Mouse (Mus musculus) cerebellum, postnatal 4 days (tissue): Measurements from ENCODE around the gene Spag5.
A peak's percentile ranks its signal among the peaks of the same experiment; 100 is the strongest.
"Not testable (repeated sequence)": the region's sequence is repeated elsewhere in the genome, so short reads cannot be mapped to it uniquely, and the experiment has no call there.

ENCODE experiments used
- DNase-seq, 2 experiments: peaks; one replicate each; pipeline ENCODE4 v3.0.0; 2022; ENCODE audit warnings: low spot score in 2 of 2, mixed read lengths in 1 of 2

Gene Spag5

GRCm38 (mm10) chr11:78301357-78302084, at the start of gene Spag5:
TSS of gene Spag5 (plus strand) at chr11:78301529.
- peak; percentile 74 to 90 for DNase-seq

- no peak for DNase-seq
These were observed 44.7 kb upstream of the Spag5 start for GRCm38 (mm10) chr11:78256618-78257017.

GRCm38 (mm10) chr11:78260489-78261258, 40.7 kb upstream of the Spag5 start:
- DNase-seq: no peak

GRCm38 (mm10) chr11:78261380-78262352, 39.7 kb upstream of the Spag5 start, which contains the start of gene 2610507B11Rik:
TSS of gene 2610507B11Rik (plus strand) at chr11:78261752.
- peak; percentile 70 to 93 for DNase-seq

GRCm38 (mm10) chr11:78262550-78262949, 38.8 kb upstream of the Spag5 start:
- peak in 1 of 2 experiments; percentile 61 for DNase-seq

- no peak for DNase-seq
These were observed 35.8 kb upstream of the Spag5 start for GRCm38 (mm10) chr11:78265571-78265970.

- DNase-seq: no peak
These were observed 29.3 kb upstream of the Spag5 start for GRCm38 (mm10) chr11:78271986-78272385.

- no peak for DNase-seq
These were observed 25.7 kb upstream of the Spag5 start for GRCm38 (mm10) chr11:78275596-78275995.

- DNase-seq: not testable (repeated sequence)
These were observed 25.2 kb upstream of the Spag5 start for GRCm38 (mm10) chr11:78276169-78276568.

- DNase-seq: no peak
These were observed 22.5 kb upstream of the Spag5 start for GRCm38 (mm10) chr11:78278853-78279252.

- DNase-seq: no peak
These were observed 21.7 kb upstream of the Spag5 start for GRCm38 (mm10) chr11:78279586-78279985.

- no peak for DNase-seq
These were observed 12.1 kb upstream of the Spag5 start for GRCm38 (mm10) chr11:78289146-78289763.

GRCm38 (mm10) chr11:78290654-78291053, 10.7 kb upstream of the Spag5 start, which contains the start of gene BC030499:
TSS of gene BC030499 (plus strand) at chr11:78290841.
- no peak for DNase-seq

- no peak for DNase-seq
These were observed 6.7 kb upstream of the Spag5 start for GRCm38 (mm10) chr11:78294585-78294984.

GRCm38 (mm10) chr11:78300917-78301316, 412 bp upstream of the Spag5 start:
- no peak for DNase-seq

GRCm38 (mm10) chr11:78305272-78305671, 3.9 kb downstream of the Spag5 start:
- no peak for DNase-seq

GRCm38 (mm10) chr11:78310861-78311511, 9.7 kb downstream of the Spag5 start:
- no peak for DNase-seq

- no peak for DNase-seq
These were observed 12.3 kb downstream of the Spag5 start for GRCm38 (mm10) chr11:78313662-78314061.

- DNase-seq: no peak
These were observed 17.1 kb downstream of the Spag5 start for GRCm38 (mm10) chr11:78318411-78318810.

- no peak for DNase-seq
These were observed 20.9 kb downstream of the Spag5 start for GRCm38 (mm10) chr11:78322076-78322831.
